Comparison of ENCODE assay signal across 9 mouse cellular contexts in genomic region chr10:79997819-79998218, GRCm38 (mm10). TPM values are rescaled to one million over a fixed set of nuclear protein-coding genes. Genes with fewer than 3 reads are reported as not detected.
DNase-seq lines count a peak whose midpoint lies in the region; ATAC-seq and TF ChIP-seq lines count a peak whose summit lies in the region.
"Had no signal": no experiment of that assay in that cellular context is flagged by ENCODE, and none has a peak within 500 bp of the region (broad histone marks: within the 10 kb centered on the region; RNA-seq: fewer than 3 reads in every experiment).

No protein-coding gene starts in this region.

- H3K4me1 ChIP-seq in kidney, embryonic 15.5 days = peaks cover 37% of the 10 kb centered on the region
- H3K4me1 ChIP-seq in bone marrow, adult 2 months (ENCODE audit: control insufficient read depth, insufficient read depth, low read length) = peaks cover 2% of the 10 kb centered on the region
- peaks cover 4% of the 10 kb centered on the region; the same call in 1 of the 2 replicates for H3K4me1 ChIP-seq in forebrain, embryonic 14.5 days (ENCODE audit: control insufficient read depth, insufficient read depth, low read length)
- H3K4me1 ChIP-seq in limb, embryonic 10.5 days = peaks cover 33% of the 10 kb centered on the region
- peaks cover 17% of the 10 kb centered on the region for H3K4me1 ChIP-seq in neural tube, embryonic 13.5 days (replicated peaks)

- H3K36me3 ChIP-seq in kidney, embryonic 15.5 days = peaks cover 24% of the 10 kb centered on the region
- no peaks in the 10 kb centered on the region for H3K36me3 ChIP-seq in forebrain, embryonic 14.5 days (ENCODE audit: control insufficient read depth, insufficient read depth, low read length)
- H3K36me3 ChIP-seq in limb, embryonic 10.5 days = peaks cover 32% of the 10 kb centered on the region
- H3K36me3 ChIP-seq in neural tube, embryonic 13.5 days = peaks cover 5% of the 10 kb centered on the region; the same call in 1 of the 2 replicates

- 13% methylated on average over 15 of the region's 15 CpGs for WGBS in kidney, embryonic 15.5 days
- WGBS in bone marrow, adult 2 months = 50% methylated on average over 15 of the region's 15 CpGs
- 6% methylated on average over 15 of the region's 15 CpGs for WGBS in forebrain, embryonic 14.5 days
- 7% methylated on average over 15 of the region's 15 CpGs for WGBS in limb, embryonic 10.5 days
- WGBS in neural tube, embryonic 13.5 days = 5% methylated on average over 15 of the region's 15 CpGs

- peak; percentile 19; the same call in 1 of the 2 replicates for TF ChIP-seq POLR2A in bone marrow, adult 2 months (IDR thresholded peaks at IDR 0.05; ENCODE audit: borderline replicate concordance, control insufficient read depth, low read depth, low read length)

- peak overlapping the region; percentile 87 for H3K4me2 ChIP-seq in kidney, embryonic 15.5 days
- peak overlapping the region; percentile 63 for H3K4me2 ChIP-seq in forebrain, embryonic 14.5 days (ENCODE audit: low read length)
- H3K4me2 ChIP-seq in neural tube, embryonic 13.5 days = peak overlapping the region; percentile 70

- peaks cover 16% of the 10 kb centered on the region for H3K27me3 ChIP-seq in kidney, embryonic 15.5 days
- peaks cover 16% of the 10 kb centered on the region; the same call in 1 of the 2 replicates for H3K27me3 ChIP-seq in forebrain, embryonic 14.5 days (replicated peaks; ENCODE audit: control insufficient read depth, insufficient read depth, low read length)
- peaks cover 54% of the 10 kb centered on the region for H3K27me3 ChIP-seq in limb, embryonic 10.5 days (ENCODE audit: low read depth, poor library complexity, severe bottlenecking)
- peaks cover 26% of the 10 kb centered on the region for H3K27me3 ChIP-seq in neural tube, embryonic 13.5 days
- H3K27me3 ChIP-seq: CH12.LX had no signal

- no peak for TF ChIP-seq CTCF in bone marrow, adult 2 months (IDR thresholded peaks at IDR 0.05; ENCODE audit: control insufficient read depth, insufficient read depth, low read length)

- H3K27ac ChIP-seq in kidney, embryonic 15.5 days = no peak overlapping the region
- H3K27ac ChIP-seq in bone marrow, adult 2 months (ENCODE audit: control insufficient read depth, insufficient read depth, low read depth, low read length, poor library complexity) = peak overlapping the region; percentile 88
- H3K27ac ChIP-seq in forebrain, embryonic 14.5 days (ENCODE audit: low read depth, low read length) = peak overlapping the region; percentile 39; the same call in 1 of the 2 replicates
- H3K27ac ChIP-seq in limb, embryonic 10.5 days = peak overlapping the region; percentile 81
- H3K27ac ChIP-seq in neural tube, embryonic 13.5 days (replicated peaks) = peak overlapping the region; percentile 68

- H3K4me3 ChIP-seq in kidney, embryonic 15.5 days (replicated peaks) = peak overlapping the region; percentile 61
- H3K4me3 ChIP-seq in bone marrow, adult 2 months (replicated peaks; ENCODE audit: control insufficient read depth, low read depth, low read length) = peak overlapping the region; percentile 82
- H3K4me3 ChIP-seq in forebrain, embryonic 14.5 days (ENCODE audit: low read depth, low read length) = peak overlapping the region; percentile 38
- peak overlapping the region; percentile 55 for H3K4me3 ChIP-seq in limb, embryonic 10.5 days
- peak overlapping the region; percentile 51 for H3K4me3 ChIP-seq in neural tube, embryonic 13.5 days

- ATAC-seq in kidney, embryonic 15.5 days (replicated peaks; ENCODE audit: low FRiP score) = no peak
- peak; percentile 27 for ATAC-seq in forebrain, embryonic 14.5 days
- peak; percentile 25 for ATAC-seq in neural tube, embryonic 13.5 days (ENCODE audit: low read depth)

- H3K9ac ChIP-seq in kidney, embryonic 15.5 days = no peak overlapping the region; the same call in 1 of the 2 replicates
- peak overlapping the region; percentile 38 for H3K9ac ChIP-seq in forebrain, embryonic 14.5 days (ENCODE audit: low read length)
- H3K9ac ChIP-seq in neural tube, embryonic 13.5 days = peak overlapping the region; percentile 59

- no peaks in the 10 kb centered on the region for H3K9me3 ChIP-seq in kidney, embryonic 15.5 days (replicated peaks)
- no peaks in the 10 kb centered on the region for H3K9me3 ChIP-seq in forebrain, embryonic 14.5 days (replicated peaks; ENCODE audit: control insufficient read depth, low read length)
- H3K9me3 ChIP-seq in limb, embryonic 10.5 days (replicated peaks) = no peaks in the 10 kb centered on the region
- no peaks in the 10 kb centered on the region for H3K9me3 ChIP-seq in neural tube, embryonic 13.5 days

- DNase-seq in kidney, adult 8-10 months = no peak
- DNase-seq in forebrain, embryonic 14.5 days (ENCODE audit: low spot score) = peak; percentile 78
- no peak for DNase-seq in limb, embryonic 10.5 days (ENCODE audit: low spot score)
- DNase-seq in adrenal gland, adult 18-20 months (ENCODE audit: low spot score in 2 of 2) = no peak
- no peak for DNase-seq in gastrocnemius, adult 18-20 months (ENCODE audit: low spot score)

RNA-seq across cellular contexts. Expression of gene Abca7, which starts 1.5 kb away (rescaled TPM):
- polyA plus RNA-seq in kidney, embryonic 15.5 days (2015; fragmentation: Nextera tagmentation; extraction: Ambion mirVana) = 3.9 and 4.5 TPM in 2 replicates
- polyA plus RNA-seq in bone marrow, adult 2 months (2011; ENCODE audit: insufficient read depth, insufficient read length, low replicate concordance, missing spikeins) = 54.3 and 96.9 TPM in 2 replicates
- polyA plus RNA-seq in forebrain, embryonic 14.5 days (2014; fragmentation: Nextera tagmentation; extraction: Ambion mirVana) = 2.1 and 3.1 TPM in 2 replicates
- 2.0 and 2.3 TPM in 2 replicates for polyA plus RNA-seq in limb, embryonic 10.5 days (2016; fragmentation: Nextera tagmentation; extraction: Ambion mirVana)
- 7.7 and 8.1 TPM in 2 replicates for polyA plus RNA-seq in neural tube, embryonic 13.5 days (2015; fragmentation: Nextera tagmentation; extraction: Ambion mirVana)
- 10 to 100 TPM; 20.6 to 22.3 TPM for total RNA-seq in adrenal gland, adult 18-20 months (2021)
- 1 to 10 TPM; 6.6 to 7.6 TPM for total RNA-seq in gastrocnemius, adult 18-20 months (2021)

RNA-seq across cellular contexts. Expression of gene Cnn2, which starts 9.4 kb away (rescaled TPM):
- polyA plus RNA-seq in kidney, embryonic 15.5 days (2015; fragmentation: Nextera tagmentation; extraction: Ambion mirVana) = 253 and 292 TPM in 2 replicates
- polyA plus RNA-seq in bone marrow, adult 2 months (2011; ENCODE audit: insufficient read depth, insufficient read length, low replicate concordance, missing spikeins) = 41.7 and 92.4 TPM in 2 replicates
- polyA plus RNA-seq in forebrain, embryonic 14.5 days (2014; fragmentation: Nextera tagmentation; extraction: Ambion mirVana) = 33.2 and 40.0 TPM in 2 replicates
- polyA plus RNA-seq in limb, embryonic 10.5 days (2016; fragmentation: Nextera tagmentation; extraction: Ambion mirVana) = 261 and 301 TPM in 2 replicates
- polyA plus RNA-seq in neural tube, embryonic 13.5 days (2015; fragmentation: Nextera tagmentation; extraction: Ambion mirVana) = 55.6 and 56.2 TPM in 2 replicates
- 10 to 100 TPM; 28.5 to 49.0 TPM for total RNA-seq in adrenal gland, adult 18-20 months (2021)
- total RNA-seq in gastrocnemius, adult 18-20 months (2021) = 10 to 100 TPM in 1 of 2 experiments, 1 to 10 TPM in 1; 5.2 to 10.5 TPM

RNA-seq across cellular contexts. Expression of gene Tmem259, which starts 13.7 kb away (rescaled TPM):
- 15.7 and 17.5 TPM in 2 replicates for polyA plus RNA-seq in kidney, embryonic 15.5 days (2015; fragmentation: Nextera tagmentation; extraction: Ambion mirVana)
- 78.6 and 131 TPM in 2 replicates for polyA plus RNA-seq in bone marrow, adult 2 months (2011; ENCODE audit: insufficient read depth, insufficient read length, low replicate concordance, missing spikeins)
- polyA plus RNA-seq in forebrain, embryonic 14.5 days (2014; fragmentation: Nextera tagmentation; extraction: Ambion mirVana) = 10.5 and 13.4 TPM in 2 replicates
- 14.9 and 16.4 TPM in 2 replicates for polyA plus RNA-seq in limb, embryonic 10.5 days (2016; fragmentation: Nextera tagmentation; extraction: Ambion mirVana)
- 21.0 and 21.4 TPM in 2 replicates for polyA plus RNA-seq in neural tube, embryonic 13.5 days (2015; fragmentation: Nextera tagmentation; extraction: Ambion mirVana)
- 100 to 1,000 TPM; 140 to 144 TPM for total RNA-seq in adrenal gland, adult 18-20 months (2021)
- total RNA-seq in gastrocnemius, adult 18-20 months (2021) = 10 to 100 TPM; 68.7 to 84.2 TPM

RNA-seq across cellular contexts. Expression of gene Arhgap45, which starts 18.6 kb away (rescaled TPM):
- polyA plus RNA-seq in kidney, embryonic 15.5 days (2015; fragmentation: Nextera tagmentation; extraction: Ambion mirVana) = 8.7 and 10.0 TPM in 2 replicates
- polyA plus RNA-seq in bone marrow, adult 2 months (2011; ENCODE audit: insufficient read depth, insufficient read length, low replicate concordance, missing spikeins) = 111 and 291 TPM in 2 replicates
- 1.1 and 1.5 TPM in 2 replicates for polyA plus RNA-seq in forebrain, embryonic 14.5 days (2014; fragmentation: Nextera tagmentation; extraction: Ambion mirVana)
- polyA plus RNA-seq in limb, embryonic 10.5 days (2016; fragmentation: Nextera tagmentation; extraction: Ambion mirVana) = 14.9 and 15.5 TPM in 2 replicates
- polyA plus RNA-seq in neural tube, embryonic 13.5 days (2015; fragmentation: Nextera tagmentation; extraction: Ambion mirVana) = 2.4 and 2.9 TPM in 2 replicates
- total RNA-seq in adrenal gland, adult 18-20 months (2021) = 1 to 10 TPM; 5.5 to 7.3 TPM
- total RNA-seq in gastrocnemius, adult 18-20 months (2021) = 1 to 10 TPM in 1 of 2 experiments, under 1 TPM in 1; 0.75 to 1.3 TPM

RNA-seq across cellular contexts. Expression of gene Grin3b, which starts 27.3 kb away (rescaled TPM):
- polyA plus RNA-seq in kidney, embryonic 15.5 days (2015; fragmentation: Nextera tagmentation; extraction: Ambion mirVana) = 0.31 and 0.39 TPM in 2 replicates
- polyA plus RNA-seq in bone marrow, adult 2 months (2011; ENCODE audit: insufficient read depth, insufficient read length, low replicate concordance, missing spikeins) = not detected in 2 replicates
- 0.23 and 0.40 TPM in 2 replicates for polyA plus RNA-seq in forebrain, embryonic 14.5 days (2014; fragmentation: Nextera tagmentation; extraction: Ambion mirVana)
- 0.28 and 0.40 TPM in 2 replicates for polyA plus RNA-seq in limb, embryonic 10.5 days (2016; fragmentation: Nextera tagmentation; extraction: Ambion mirVana)
- polyA plus RNA-seq in neural tube, embryonic 13.5 days (2015; fragmentation: Nextera tagmentation; extraction: Ambion mirVana) = 0.58 and 0.61 TPM in 2 replicates
- under 1 TPM in 1 of 2 experiments, not detected in 1; 0.19 TPM for total RNA-seq in adrenal gland, adult 18-20 months (2021)
- under 1 TPM; 0.32 to 0.59 TPM for total RNA-seq in gastrocnemius, adult 18-20 months (2021)
